Mouse (Mus musculus) cerebellum, adult 9-11 months (tissue): ENCODE measurements around the gene Tpcn2.
A peak's percentile ranks its signal among the peaks of the same experiment; 100 is the strongest.

Experiments used
- DNase-seq: peaks from one replicate; pipeline ENCODE4 v3.0.0; 2022

The Tpcn2 gene

GRCm38 (mm10) chr7:145283487-145284187 is at the start of gene Tpcn2:
Tpcn2 (minus strand) TSS chr7:145284011.
- peak; percentile 95 for DNase-seq

- DNase-seq: peak; percentile 82
Observed at GRCm38 (mm10) chr7:145332376-145333041, 48.7 kb upstream of the Tpcn2 start.

GRCm38 (mm10) chr7:145330641-145331040 is 46.8 kb upstream of the Tpcn2 start:
- DNase-seq: peak; percentile 47

- no peak for DNase-seq
Observed at GRCm38 (mm10) chr7:145329982-145330381, 46.2 kb upstream of the Tpcn2 start.

- no peak for DNase-seq
Observed at GRCm38 (mm10) chr7:145325697-145326096, 41.9 kb upstream of the Tpcn2 start.

GRCm38 (mm10) chr7:145323607-145324006 is 39.8 kb upstream of the Tpcn2 start:
- no peak for DNase-seq

- DNase-seq: peak; percentile 89
Observed at GRCm38 (mm10) chr7:145319481-145319880, 35.7 kb upstream of the Tpcn2 start.

- DNase-seq: peak; percentile 45
Observed at GRCm38 (mm10) chr7:145317522-145317921, 33.7 kb upstream of the Tpcn2 start.

GRCm38 (mm10) chr7:145314785-145315411 is 31.1 kb upstream of the Tpcn2 start, which contains the start of gene Mrgprd:
Mrgprd (plus strand) TSS chr7:145314835.
- peak; percentile 58 for DNase-seq

GRCm38 (mm10) chr7:145312137-145312536 is 28.3 kb upstream of the Tpcn2 start:
- DNase-seq: no peak

GRCm38 (mm10) chr7:145310526-145310925 is 26.7 kb upstream of the Tpcn2 start:
- no peak for DNase-seq

GRCm38 (mm10) chr7:145309877-145310276 is 26.1 kb upstream of the Tpcn2 start:
- peak; percentile 57 for DNase-seq

GRCm38 (mm10) chr7:145308866-145309265 is 25.1 kb upstream of the Tpcn2 start:
- DNase-seq: peak; percentile 62

GRCm38 (mm10) chr7:145308061-145308675 is 24.4 kb upstream of the Tpcn2 start:
- peak; percentile 78 for DNase-seq

GRCm38 (mm10) chr7:145307636-145308035 is 23.8 kb upstream of the Tpcn2 start:
- DNase-seq: peak; percentile 53

- no peak for DNase-seq
Observed at GRCm38 (mm10) chr7:145304153-145304552, 20.3 kb upstream of the Tpcn2 start.

- DNase-seq: peak; percentile 93
Observed at GRCm38 (mm10) chr7:145302488-145303285, 18.9 kb upstream of the Tpcn2 start.

GRCm38 (mm10) chr7:145301341-145302005 is 17.7 kb upstream of the Tpcn2 start:
- peak; percentile 84 for DNase-seq

GRCm38 (mm10) chr7:145301008-145301340 is 17.2 kb upstream of the Tpcn2 start:
- no peak for DNase-seq

GRCm38 (mm10) chr7:145300321-145301007 is 16.7 kb upstream of the Tpcn2 start, which contains the start of gene Mrgprf:
Mrgprf (plus strand) TSS chr7:145300828.
- peak; percentile 91 for DNase-seq
